Mouse (Mus musculus) frontal cortex, adult 2 months (tissue): ENCODE data around the gene Wdr11. TPM values are rescaled to one million over a fixed set of nuclear protein-coding genes. Genes with fewer than 3 reads are reported as not detected.

Experiments
- DNase-seq, 2 experiments: peaks; one replicate each; pipeline ENCODE4 v3.0.0; 2022; ENCODE audit warnings: low spot score in 1 of 2; ENCODE audit errors: extremely low spot score in 1 of 2
- polyA plus RNA-seq: library from polyadenylated mRNA; depleted of rRNA; stranded (reverse); fragments of >200 nt; gene quantifications from 2 replicates; pipeline ENCODE4 v1.2.3, GENCODE M21; 2012

Wdr11 gene
- polyA plus RNA-seq, 1 experiment: 37.3 TPM

GRCm38 (mm10) chr7:129678972-129679371 is 87.3 kb downstream of the Wdr11 start:
- DNase-seq: no peak

- DNase-seq: peak in 1 of 2 experiments; percentile 29
Observed at GRCm38 (mm10) chr7:129680534-129681210, 89.0 kb downstream of the Wdr11 start.

GRCm38 (mm10) chr7:129682525-129682924 is 90.9 kb downstream of the Wdr11 start:
- DNase-seq: no peak

GRCm38 (mm10) chr7:129685326-129685725 is 93.7 kb downstream of the Wdr11 start:
- no peak for DNase-seq
